Mouse (Mus musculus) cortical plate, adult 2 months (tissue): Measurements from ENCODE around the gene Acss2.

ENCODE experiments used
- CTCF ChIP-seq: fragments of 200-500 bp; IDR thresholded peaks from 2 replicates; pipeline ENCODE4 v1.5.1; 2011; ENCODE audit warnings: mild to moderate bottlenecking, control low read depth, low read length; ENCODE audit not compliant: insufficient read depth; ENCODE audit errors: extremely low read depth
- POLR2A ChIP-seq: fragments of 200-500 bp; IDR thresholded peaks from 2 replicates; pipeline ENCODE4 v1.6.1; 2011; ENCODE audit warnings: mild to moderate bottlenecking, low read length, control low read depth; ENCODE audit not compliant: insufficient read depth; ENCODE audit errors: extremely low read depth

- TF ChIP-seq CTCF (no peak), POLR2A (no peak)
Measured at GRCm38 (mm10) chr2:155585082-155585481, 67.3 kb downstream of the Acss2 start.
